Mouse (Mus musculus) adrenal gland, postnatal 25 days (tissue): ENCODE results near the gene St7l. TPM values are rescaled to one million over a fixed set of nuclear protein-coding genes. Genes with fewer than 3 reads are reported as not detected.

Source experiments
- DNase-seq: peaks from one replicate; pipeline ENCODE4 v3.0.0; 2021; ENCODE audit warnings: mixed read lengths
- total RNA-seq: library from RNA; stranded (reverse); gene quantifications from 2 replicates; pipeline ENCODE4 v1.2.3, GENCODE M21; 2021

St7l gene
- total RNA-seq, 1 experiment from 2014 or later, result 55.8 TPM

GRCm38 (mm10) chr3:104963331-104964276, 99.8 kb downstream of the St7l start:
- DNase-seq, result no peak

GRCm38 (mm10) chr3:104965070-104965855, 101.5 kb downstream of the St7l start:
- no peak for DNase-seq

GRCm38 (mm10) chr3:104965991-104966554, 102.3 kb downstream of the St7l start:
- no peak for DNase-seq

GRCm38 (mm10) chr3:104967548-104968300, 103.9 kb downstream of the St7l start:
- DNase-seq, result peak; percentile 91

Other genes with a start within 250 kb of the St7l start
- 26.1 and 31.4 TPM in 2 replicates for gene Slc16a1, start 225.3 kb upstream of the St7l start, total RNA-seq
- 3.6 and 5.9 TPM in 2 replicates for gene Ppm1j, start 82.9 kb upstream of the St7l start, total RNA-seq
- 0.76 and 1.6 TPM in 2 replicates for gene Fam19a3, start 82.2 kb upstream of the St7l start, total RNA-seq
- 88.7 and 108 TPM in 2 replicates for gene Rhoc, start 75.6 kb upstream of the St7l start, total RNA-seq
- 27.2 and 33.0 TPM in 2 replicates for gene Mov10, start 45.4 kb upstream of the St7l start, total RNA-seq
- gene Capza1, start 500 bp downstream of the St7l start, total RNA-seq, result 76.3 and 80.5 TPM in 2 replicates
- 5.8 and 7.8 TPM in 2 replicates for gene Wnt2b, start 97.9 kb downstream of the St7l start, total RNA-seq
- gene Cttnbp2nl, start 189.1 kb downstream of the St7l start, total RNA-seq, result 14.1 and 19.3 TPM in 2 replicates
- gene 4930564D02Rik, start 202.8 kb downstream of the St7l start, total RNA-seq, result not detected in 2 replicates